Mouse (Mus musculus): Measurements from ENCODE around the gene Tbc1d25. TPM values are rescaled to one million over a fixed set of nuclear protein-coding genes. Genes with fewer than 3 reads are reported as not detected.

Tbc1d25 gene
- polyA plus RNA-seq, 1 experiment from 2014 or later = 15.5 TPM

GRCm38 (mm10) chrX:8132017-8132976, 43.7 kb downstream of the Tbc1d25 start, which contains the start of gene Wdr13:
Gene Wdr13 (minus strand): TSS chrX:8132892.
- H3K9ac ChIP-seq (ENCODE audit: low read length) = peak within 1 kb of the TSS; percentile 52
- peak within 1 kb of the TSS; percentile 49 for H3K4me3 ChIP-seq (ENCODE audit: low read depth, low read length)
- H3K27me3 ChIP-seq (ENCODE audit: control insufficient read depth, insufficient read depth, low read length) = no peaks in the 10 kb centered on the region
- H3K27ac ChIP-seq (replicated peaks; ENCODE audit: low read depth, low read length) = peak within 1 kb of the TSS; percentile 43; the same call in 1 of the 2 replicates
- no peaks in the 10 kb centered on the region for H3K4me1 ChIP-seq (ENCODE audit: control insufficient read depth, insufficient read depth, low read length)
- no peaks in the 10 kb centered on the region for H3K9me3 ChIP-seq (ENCODE audit: control insufficient read depth, low read length)
- no peaks in the 10 kb centered on the region for H3K36me3 ChIP-seq (ENCODE audit: control insufficient read depth, insufficient read depth, low read length)
- WGBS = 22% methylated on average over 39 of the region's 40 CpGs
- peak; percentile 87 for ATAC-seq (ENCODE audit: insufficient number of reproducible peaks, low FRiP score, low TSS enrichment, low read depth)
- H3K4me2 ChIP-seq (ENCODE audit: low read depth, severe bottlenecking) = peak within 1 kb of the TSS; percentile 53
- peak; percentile 83 for DNase-seq (ENCODE audit: low spot score)

DNA sequence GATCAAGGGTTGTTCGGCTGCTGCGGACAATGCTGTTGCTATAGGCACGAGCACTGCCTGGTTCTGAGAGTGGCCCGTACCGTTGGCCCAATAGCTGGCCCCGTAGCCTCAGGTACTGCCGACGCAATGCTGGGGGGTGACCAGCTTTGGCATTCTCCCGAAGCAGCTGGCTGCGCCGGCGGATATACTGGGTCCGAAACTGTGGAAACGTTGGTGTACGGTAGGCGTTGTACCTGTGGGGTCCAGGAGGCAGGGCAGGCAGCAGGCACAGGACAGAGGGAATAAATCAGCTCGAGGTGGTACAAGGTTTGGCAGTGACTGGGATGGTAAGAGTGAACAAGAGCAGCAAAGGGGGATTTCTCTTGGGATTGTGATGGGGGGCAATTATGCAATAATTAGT, 44.6 kb downstream of the Tbc1d25 start:
- Histone ChIP-seq H3K4me1 (ENCODE audit: control insufficient read depth, insufficient read depth, low read length) (no peaks in the 10 kb centered on the region), H3K27ac (replicated peaks; ENCODE audit: low read depth, low read length) (no peak overlapping the region), H3K27me3 (ENCODE audit: control insufficient read depth, insufficient read depth, low read length) (no peaks in the 10 kb centered on the region), H3K9ac (ENCODE audit: low read length) (no peak overlapping the region), H3K4me3 (ENCODE audit: low read depth, low read length) (0 out of 2 replicates have a peak overlapping the region, but pooled peaks have one; percentile 49), H3K36me3 (ENCODE audit: control insufficient read depth, insufficient read depth, low read length) (no peaks in the 10 kb centered on the region), H3K9me3 (ENCODE audit: control insufficient read depth, low read length) (no peaks in the 10 kb centered on the region), H3K4me2 (ENCODE audit: low read depth, severe bottlenecking) (peak overlapping the region; percentile 53; the same call in 1 of the 2 replicates)
- 92% methylated on average over 17 of the region's 17 CpGs for WGBS
- DNase-seq (ENCODE audit: low spot score) = no peak
- 0 out of 2 replicates have a peak, but pooled peaks have one; percentile 6 for ATAC-seq (ENCODE audit: insufficient number of reproducible peaks, low FRiP score, low TSS enrichment, low read depth)

DNA sequence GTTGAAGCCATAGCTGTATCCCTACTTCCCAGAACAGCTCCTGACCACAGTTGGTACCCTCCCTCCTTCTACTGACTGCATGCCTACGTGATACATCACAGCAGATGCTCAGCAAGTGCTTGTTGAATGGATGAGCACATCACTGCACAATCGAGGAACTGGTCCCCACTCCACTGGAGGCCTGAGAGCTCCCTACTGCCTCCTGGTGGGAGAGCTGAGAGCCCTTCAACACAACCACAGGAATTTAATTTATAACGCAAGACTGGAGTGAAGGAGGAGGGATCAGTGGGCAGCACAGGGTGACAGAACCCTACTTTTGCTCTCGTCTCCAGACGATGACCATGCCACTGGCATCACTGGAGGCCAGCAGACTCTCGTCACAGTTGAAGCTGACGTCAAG, 50.7 kb downstream of the Tbc1d25 start:
- WGBS = 82% methylated on average over 7 of the region's 7 CpGs
- ATAC-seq (ENCODE audit: insufficient number of reproducible peaks, low FRiP score, low TSS enrichment, low read depth) (no peak), DNase-seq (ENCODE audit: low spot score) (no peak)
- H3K27ac ChIP-seq (replicated peaks; ENCODE audit: low read depth, low read length) = no peak overlapping the region
- H3K4me3 ChIP-seq (ENCODE audit: low read depth, low read length) = no peak overlapping the region
- no peaks in the 10 kb centered on the region for H3K4me1 ChIP-seq (ENCODE audit: control insufficient read depth, insufficient read depth, low read length)
- no peaks in the 10 kb centered on the region for H3K9me3 ChIP-seq (ENCODE audit: control insufficient read depth, low read length)
- 0 out of 2 replicates have a peak, but pooled peaks cover 2% of the 10 kb centered on the region for H3K36me3 ChIP-seq (ENCODE audit: control insufficient read depth, insufficient read depth, low read length)
- no peaks in the 10 kb centered on the region for H3K27me3 ChIP-seq (ENCODE audit: control insufficient read depth, insufficient read depth, low read length)
- H3K4me2 ChIP-seq (ENCODE audit: low read depth, severe bottlenecking) = no peak overlapping the region
- H3K9ac ChIP-seq (ENCODE audit: low read length) = no peak overlapping the region

- H3K9me3 ChIP-seq (ENCODE audit: control insufficient read depth, low read length) = no peaks in the 10 kb centered on the region
- H3K9ac ChIP-seq (ENCODE audit: low read length) = no peak overlapping the region
- 86% methylated on average over 6 of the region's 6 CpGs for WGBS
- no peak overlapping the region for H3K4me3 ChIP-seq (ENCODE audit: low read depth, low read length)
- DNase-seq (ENCODE audit: low spot score) = no peak
- ATAC-seq (ENCODE audit: insufficient number of reproducible peaks, low FRiP score, low TSS enrichment, low read depth) = no peak
- H3K4me2 ChIP-seq (ENCODE audit: low read depth, severe bottlenecking) = no peak overlapping the region
- no peaks in the 10 kb centered on the region for H3K4me1 ChIP-seq (ENCODE audit: control insufficient read depth, insufficient read depth, low read length)
- no peak overlapping the region for H3K27ac ChIP-seq (replicated peaks; ENCODE audit: low read depth, low read length)
- H3K27me3 ChIP-seq (ENCODE audit: control insufficient read depth, insufficient read depth, low read length) = no peaks in the 10 kb centered on the region
- H3K36me3 ChIP-seq (ENCODE audit: control insufficient read depth, insufficient read depth, low read length) = 0 out of 2 replicates have a peak, but pooled peaks cover 2% of the 10 kb centered on the region
Observed at GRCm38 (mm10) chrX:8123821-8124470, 52.0 kb downstream of the Tbc1d25 start.

- H3K4me3 ChIP-seq (ENCODE audit: low read depth, low read length) = no peak overlapping the region
- no peaks in the 10 kb centered on the region for H3K36me3 ChIP-seq (ENCODE audit: control insufficient read depth, insufficient read depth, low read length)
- H3K9ac ChIP-seq (ENCODE audit: low read length) = no peak overlapping the region
- no peak overlapping the region for H3K4me2 ChIP-seq (ENCODE audit: low read depth, severe bottlenecking)
- no peak overlapping the region for H3K27ac ChIP-seq (replicated peaks; ENCODE audit: low read depth, low read length)
- no peaks in the 10 kb centered on the region for H3K9me3 ChIP-seq (ENCODE audit: control insufficient read depth, low read length)
- ATAC-seq (ENCODE audit: insufficient number of reproducible peaks, low FRiP score, low TSS enrichment, low read depth) = no peak
- DNase-seq (ENCODE audit: low spot score) = no peak
- no peaks in the 10 kb centered on the region for H3K27me3 ChIP-seq (ENCODE audit: control insufficient read depth, insufficient read depth, low read length)
- H3K4me1 ChIP-seq (ENCODE audit: control insufficient read depth, insufficient read depth, low read length) = no peaks in the 10 kb centered on the region
Observed at GRCm38 (mm10) chrX:8117264-8117663, 58.7 kb downstream of the Tbc1d25 start.

DNA sequence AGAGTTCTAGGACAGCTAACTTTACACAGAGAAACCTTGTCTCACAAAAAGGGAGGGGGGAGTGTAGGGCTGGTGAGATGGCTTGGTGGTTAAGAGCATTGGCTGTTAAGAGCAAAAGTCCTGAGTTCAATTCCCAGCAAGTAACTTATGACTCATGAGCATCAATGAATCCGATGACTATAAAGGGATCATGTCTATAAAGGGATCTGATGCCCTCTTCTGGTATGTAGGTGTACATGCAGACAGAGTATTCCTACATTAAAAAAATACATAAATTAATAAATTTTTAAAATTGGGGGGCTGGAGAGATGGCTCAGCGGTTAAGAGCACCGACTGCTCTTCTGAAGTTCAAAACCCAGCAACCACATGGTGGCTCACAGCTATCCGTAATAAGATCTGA, 60.7 kb downstream of the Tbc1d25 start:
- no peak overlapping the region for H3K4me3 ChIP-seq (ENCODE audit: low read depth, low read length)
- DNase-seq (ENCODE audit: low spot score) (no peak), ATAC-seq (ENCODE audit: insufficient number of reproducible peaks, low FRiP score, low TSS enrichment, low read depth) (no peak)
- H3K9me3 ChIP-seq (ENCODE audit: control insufficient read depth, low read length) = no peaks in the 10 kb centered on the region
- whole genome bisulfite sequencing = 82% methylated on average over 4 of the region's 4 CpGs
- no peaks in the 10 kb centered on the region for H3K27me3 ChIP-seq (ENCODE audit: control insufficient read depth, insufficient read depth, low read length)
- H3K9ac ChIP-seq (ENCODE audit: low read length) = no peak overlapping the region
- H3K27ac ChIP-seq (replicated peaks; ENCODE audit: low read depth, low read length) = no peak overlapping the region
- H3K36me3 ChIP-seq (ENCODE audit: control insufficient read depth, insufficient read depth, low read length) = no peaks in the 10 kb centered on the region
- H3K4me1 ChIP-seq (ENCODE audit: control insufficient read depth, insufficient read depth, low read length) = no peaks in the 10 kb centered on the region
- no peak overlapping the region for H3K4me2 ChIP-seq (ENCODE audit: low read depth, severe bottlenecking)

- WGBS = 95% methylated on average over 3 of the region's 3 CpGs
- no peak for ATAC-seq (ENCODE audit: insufficient number of reproducible peaks, low FRiP score, low TSS enrichment, low read depth)
- Histone ChIP-seq H3K36me3 (ENCODE audit: control insufficient read depth, insufficient read depth, low read length) (no peaks in the 10 kb centered on the region), H3K4me1 (ENCODE audit: control insufficient read depth, insufficient read depth, low read length) (0 out of 2 replicates have a peak, but pooled peaks cover 2% of the 10 kb centered on the region), H3K9ac (ENCODE audit: low read length) (no peak overlapping the region), H3K9me3 (ENCODE audit: control insufficient read depth, low read length) (no peaks in the 10 kb centered on the region), H3K27me3 (ENCODE audit: control insufficient read depth, insufficient read depth, low read length) (no peaks in the 10 kb centered on the region), H3K27ac (replicated peaks; ENCODE audit: low read depth, low read length) (no peak overlapping the region), H3K4me3 (ENCODE audit: low read depth, low read length) (no peak overlapping the region), H3K4me2 (ENCODE audit: low read depth, severe bottlenecking) (no peak overlapping the region)
- DNase-seq (ENCODE audit: low spot score) = no peak
Observed at GRCm38 (mm10) chrX:8105019-8105418, 71.0 kb downstream of the Tbc1d25 start.

Measured in limb, embryonic 11.5 days (tissue).